Mouse (Mus musculus): ENCODE data around the gene Med13l. TPM values are rescaled to one million over a fixed set of nuclear protein-coding genes. Genes with fewer than 3 reads are reported as not detected.
"Not testable (repeated sequence)": the region's sequence is repeated elsewhere in the genome, so short reads cannot be mapped to it uniquely, and the experiment has no call there.

The Med13l gene
- polyA plus RNA-seq, 1 experiment from 2014 or later, result 5.9 TPM

DNA sequence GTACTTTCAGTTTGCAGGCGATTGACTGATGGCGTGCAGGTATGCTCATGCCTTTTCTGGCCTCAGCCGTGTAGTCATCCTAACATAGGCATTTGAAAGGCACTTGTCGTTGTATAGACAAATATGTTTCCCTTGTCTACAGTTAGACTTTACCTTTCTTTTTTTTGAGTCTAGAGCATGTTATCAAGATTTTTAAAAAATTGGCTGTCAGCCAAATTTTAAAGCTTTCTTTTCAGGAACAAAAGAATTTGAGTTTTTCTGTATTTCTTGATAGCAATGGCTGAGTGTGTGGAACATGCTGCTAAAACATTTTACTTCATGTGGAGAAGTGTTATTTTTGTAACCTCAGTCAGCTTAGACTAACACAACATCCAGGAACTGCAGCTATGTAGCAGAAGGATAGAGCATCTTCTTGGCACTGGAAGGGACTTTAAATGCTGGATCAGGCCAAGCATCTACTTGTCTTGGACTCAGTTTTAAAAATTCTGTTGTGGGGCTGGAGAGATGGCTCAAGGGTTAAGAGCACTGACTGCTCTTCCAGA is 89.6 kb downstream of the Med13l start:
- H3K4me3 ChIP-seq (ENCODE audit: low read depth, low read length), result no peak overlapping the region
- no peak for TF ChIP-seq CTCF (IDR thresholded peaks at IDR 0.05; ENCODE audit: low read depth)
- no peak for TF ChIP-seq EP300 (IDR thresholded peaks at IDR 0.05; ENCODE audit: low read depth)
- H3K27me3 ChIP-seq (ENCODE audit: insufficient read depth, low read length), result no peaks in the 10 kb centered on the region
- 71% methylated on average over 4 of the region's 4 CpGs for WGBS (ENCODE audit: insufficient replicate concordance)
- H3K4me2 ChIP-seq (ENCODE audit: low read depth, low read length), result no peak overlapping the region
- H3K4me1 ChIP-seq (ENCODE audit: insufficient read depth), result peaks cover 47% of the 10 kb centered on the region
- H3K9me3 ChIP-seq (ENCODE audit: low read length), result no peaks in the 10 kb centered on the region
- H3K9ac ChIP-seq (replicated peaks), result no peak overlapping the region
- ATAC-seq, result no peak
- DNase-seq, result no peak
- H3K27ac ChIP-seq (ENCODE audit: low read depth), result no peak overlapping the region
- H3K36me3 ChIP-seq (replicated peaks; ENCODE audit: insufficient read depth, low read length), result no peaks in the 10 kb centered on the region

DNA sequence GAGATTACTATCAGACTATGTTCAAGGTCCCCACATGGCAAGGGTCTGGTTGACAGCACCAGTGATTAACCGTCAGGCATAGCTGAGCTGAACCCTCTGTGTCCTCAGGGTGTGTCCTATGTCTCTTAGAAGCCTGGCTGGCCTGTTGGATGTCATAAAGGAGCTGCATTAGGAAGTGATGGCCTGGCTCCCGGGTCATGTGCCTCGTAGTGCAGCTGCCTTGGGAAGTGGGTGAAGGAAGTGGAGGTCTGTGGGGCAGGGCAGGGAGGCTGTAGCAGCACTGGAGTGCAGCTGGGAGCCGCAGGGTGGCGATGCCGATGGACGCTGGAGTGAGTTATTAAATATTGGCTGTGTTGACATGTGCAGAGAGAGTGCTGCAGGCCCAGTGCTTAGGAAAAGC is 90.3 kb downstream of the Med13l start:
- no peak overlapping the region for H3K4me3 ChIP-seq (ENCODE audit: low read depth, low read length)
- no peaks in the 10 kb centered on the region for H3K27me3 ChIP-seq (ENCODE audit: insufficient read depth, low read length)
- H3K9me3 ChIP-seq (ENCODE audit: low read length), result no peaks in the 10 kb centered on the region
- no peaks in the 10 kb centered on the region for H3K36me3 ChIP-seq (replicated peaks; ENCODE audit: insufficient read depth, low read length)
- peaks cover 47% of the 10 kb centered on the region for H3K4me1 ChIP-seq (ENCODE audit: insufficient read depth)
- DNase-seq, result no peak
- H3K27ac ChIP-seq (ENCODE audit: low read depth), result no peak overlapping the region
- TF ChIP-seq EP300 (IDR thresholded peaks at IDR 0.05; ENCODE audit: low read depth) (no peak), CTCF (IDR thresholded peaks at IDR 0.05; ENCODE audit: low read depth) (no peak)
- no peak overlapping the region for H3K9ac ChIP-seq (replicated peaks)
- H3K4me2 ChIP-seq (ENCODE audit: low read depth, low read length), result no peak overlapping the region
- WGBS (ENCODE audit: insufficient replicate concordance), result 63% methylated on average over 7 of the region's 7 CpGs
- ATAC-seq, result no peak; the same call in 1 of the 2 replicates

DNA sequence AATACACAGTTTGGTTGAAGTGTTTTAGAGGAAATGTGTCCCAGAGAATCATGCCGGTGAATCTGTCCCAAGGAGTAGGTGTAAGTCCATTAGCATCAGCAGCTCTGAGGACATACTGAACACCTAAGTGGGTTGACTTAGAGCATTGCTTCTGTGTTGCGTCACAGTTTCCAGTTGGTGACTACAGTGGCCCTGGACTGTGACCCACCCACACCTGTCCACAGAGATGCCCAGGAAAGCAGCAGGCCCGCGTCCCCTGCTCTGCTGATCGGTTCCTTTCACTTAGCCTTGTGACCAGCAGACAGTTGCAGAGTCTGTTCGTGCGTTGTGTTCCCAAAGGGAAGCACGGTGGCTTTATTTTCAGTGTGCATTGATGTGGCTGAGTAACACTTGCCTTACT is 92.1 kb downstream of the Med13l start:
- Histone ChIP-seq H3K9me3 (ENCODE audit: low read length) (no peaks in the 10 kb centered on the region), H3K4me3 (ENCODE audit: low read depth, low read length) (no peak overlapping the region), H3K27me3 (ENCODE audit: insufficient read depth, low read length) (no peaks in the 10 kb centered on the region), H3K4me2 (ENCODE audit: low read depth, low read length) (no peak overlapping the region), H3K4me1 (ENCODE audit: insufficient read depth) (peaks cover 45% of the 10 kb centered on the region), H3K9ac (replicated peaks) (no peak overlapping the region), H3K36me3 (replicated peaks; ENCODE audit: insufficient read depth, low read length) (no peaks in the 10 kb centered on the region), H3K27ac (ENCODE audit: low read depth) (no peak overlapping the region)
- ATAC-seq (peak; percentile 73), DNase-seq (peak; percentile 50)
- WGBS (ENCODE audit: insufficient replicate concordance), result 72% methylated on average over 8 of the region's 8 CpGs
- TF ChIP-seq CTCF (IDR thresholded peaks at IDR 0.05; ENCODE audit: low read depth), result no peak
- TF ChIP-seq EP300 (IDR thresholded peaks at IDR 0.05; ENCODE audit: low read depth), result no peak

- not testable (repeated sequence) for H3K27ac ChIP-seq (ENCODE audit: low read depth); H3K36me3 ChIP-seq (replicated peaks; ENCODE audit: insufficient read depth, low read length); H3K4me3 ChIP-seq (ENCODE audit: low read depth, low read length); ATAC-seq; H3K9me3 ChIP-seq (ENCODE audit: low read length); DNase-seq; H3K4me2 ChIP-seq (ENCODE audit: low read depth, low read length); H3K27me3 ChIP-seq (ENCODE audit: insufficient read depth, low read length); H3K9ac ChIP-seq (replicated peaks)
- H3K4me1 ChIP-seq (ENCODE audit: insufficient read depth), result peaks cover 42% of the 10 kb centered on the region
- 90% methylated on average over 5 of the region's 5 CpGs for WGBS (ENCODE audit: insufficient replicate concordance)
Observed at GRCm38 (mm10) chr5:118653119-118653518, 92.6 kb downstream of the Med13l start.

- Histone ChIP-seq H3K27me3 (ENCODE audit: insufficient read depth, low read length) (no peaks in the 10 kb centered on the region), H3K4me3 (ENCODE audit: low read depth, low read length) (no peak overlapping the region), H3K4me1 (ENCODE audit: insufficient read depth) (peaks cover 50% of the 10 kb centered on the region), H3K9ac (replicated peaks) (no peak overlapping the region), H3K4me2 (ENCODE audit: low read depth, low read length) (no peak overlapping the region), H3K36me3 (replicated peaks; ENCODE audit: insufficient read depth, low read length) (no peaks in the 10 kb centered on the region), H3K27ac (ENCODE audit: low read depth) (no peak overlapping the region), H3K9me3 (ENCODE audit: low read length) (no peaks in the 10 kb centered on the region)
- DNase-seq (no peak), ATAC-seq (no peak)
- WGBS (ENCODE audit: insufficient replicate concordance), result 84% methylated on average over 11 of the region's 11 CpGs
- TF ChIP-seq EP300 (IDR thresholded peaks at IDR 0.05; ENCODE audit: low read depth) (no peak), CTCF (IDR thresholded peaks at IDR 0.05; ENCODE audit: low read depth) (no peak)
Observed at GRCm38 (mm10) chr5:118654599-118654998, 94.1 kb downstream of the Med13l start.

DNA sequence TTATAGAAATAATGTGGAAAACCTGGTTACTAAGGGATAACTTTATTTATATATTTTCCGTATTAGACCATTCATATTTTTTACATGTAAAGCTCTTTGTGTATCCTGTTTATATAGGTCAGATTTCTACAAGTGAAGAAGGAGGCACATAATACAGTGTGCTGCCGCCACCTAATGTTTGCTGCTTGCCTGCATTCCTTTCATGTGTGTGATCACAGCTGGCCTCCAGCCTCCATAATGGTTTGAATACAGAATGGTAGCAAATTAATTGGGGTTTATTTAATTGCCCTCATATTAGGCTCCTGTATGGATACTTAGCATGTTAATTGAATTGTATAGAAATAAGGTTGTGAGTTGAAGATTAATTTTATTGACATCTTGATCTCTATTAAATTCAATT is 94.5 kb downstream of the Med13l start:
- H3K27me3 ChIP-seq (ENCODE audit: insufficient read depth, low read length), result no peaks in the 10 kb centered on the region
- DNase-seq (no peak), ATAC-seq (no peak)
- TF ChIP-seq CTCF (IDR thresholded peaks at IDR 0.05; ENCODE audit: low read depth) (peak; percentile 64), EP300 (IDR thresholded peaks at IDR 0.05; ENCODE audit: low read depth) (no peak)
- H3K27ac ChIP-seq (ENCODE audit: low read depth), result no peak overlapping the region
- H3K9ac ChIP-seq (replicated peaks), result no peak overlapping the region
- no peak overlapping the region for H3K4me3 ChIP-seq (ENCODE audit: low read depth, low read length)
- H3K4me1 ChIP-seq (ENCODE audit: insufficient read depth), result peaks cover 50% of the 10 kb centered on the region
- WGBS (ENCODE audit: insufficient replicate concordance), result 67% methylated on average over 2 of the region's 2 CpGs
- H3K4me2 ChIP-seq (ENCODE audit: low read depth, low read length), result no peak overlapping the region
- no peaks in the 10 kb centered on the region for H3K9me3 ChIP-seq (ENCODE audit: low read length)
- no peaks in the 10 kb centered on the region for H3K36me3 ChIP-seq (replicated peaks; ENCODE audit: insufficient read depth, low read length)

DNA sequence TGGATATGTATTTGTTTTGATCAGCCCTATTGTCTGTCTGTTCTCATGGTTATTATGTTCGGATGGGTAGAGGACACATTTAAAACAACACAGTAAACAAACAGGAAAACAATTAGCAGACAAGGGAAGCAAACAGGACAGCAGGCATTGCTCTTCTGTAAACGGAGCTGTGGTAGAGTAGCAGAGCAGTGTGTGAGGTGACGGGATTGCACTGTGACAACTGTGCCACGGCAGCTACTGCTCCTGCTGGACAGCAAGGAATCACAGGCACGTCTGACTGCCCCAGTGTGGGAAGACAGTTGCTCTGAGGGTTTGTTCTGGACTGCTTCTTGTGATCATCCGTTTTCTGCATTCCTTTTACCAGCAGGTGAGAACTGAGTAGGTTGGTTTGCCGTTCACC is 94.9 kb downstream of the Med13l start:
- H3K4me1 ChIP-seq (ENCODE audit: insufficient read depth), result peaks cover 50% of the 10 kb centered on the region
- no peaks in the 10 kb centered on the region for H3K27me3 ChIP-seq (ENCODE audit: insufficient read depth, low read length)
- TF ChIP-seq CTCF (IDR thresholded peaks at IDR 0.05; ENCODE audit: low read depth), result no peak; the same call in 1 of the 2 replicates
- TF ChIP-seq EP300 (IDR thresholded peaks at IDR 0.05; ENCODE audit: low read depth), result no peak
- peak overlapping the region; percentile 60; the same call in 1 of the 2 replicates for H3K27ac ChIP-seq (ENCODE audit: low read depth)
- no peak overlapping the region for H3K9ac ChIP-seq (replicated peaks)
- DNase-seq (no peak), ATAC-seq (no peak)
- H3K4me3 ChIP-seq (ENCODE audit: low read depth, low read length), result no peak overlapping the region
- WGBS (ENCODE audit: insufficient replicate concordance), result 67% methylated on average over 7 of the region's 7 CpGs
- no peaks in the 10 kb centered on the region for H3K9me3 ChIP-seq (ENCODE audit: low read length)
- H3K36me3 ChIP-seq (replicated peaks; ENCODE audit: insufficient read depth, low read length), result no peaks in the 10 kb centered on the region
- H3K4me2 ChIP-seq (ENCODE audit: low read depth, low read length), result no peak overlapping the region
